Mouse (Mus musculus): ENCODE results near the gene Stx8. TPM values are rescaled to one million over a fixed set of nuclear protein-coding genes. Genes with fewer than 3 reads are reported as not detected.
A peak's percentile ranks its signal among the peaks of the same experiment; 100 is the strongest.

The Stx8 gene
- polyA plus RNA-seq, 1 experiment = 43.9 TPM

DNA sequence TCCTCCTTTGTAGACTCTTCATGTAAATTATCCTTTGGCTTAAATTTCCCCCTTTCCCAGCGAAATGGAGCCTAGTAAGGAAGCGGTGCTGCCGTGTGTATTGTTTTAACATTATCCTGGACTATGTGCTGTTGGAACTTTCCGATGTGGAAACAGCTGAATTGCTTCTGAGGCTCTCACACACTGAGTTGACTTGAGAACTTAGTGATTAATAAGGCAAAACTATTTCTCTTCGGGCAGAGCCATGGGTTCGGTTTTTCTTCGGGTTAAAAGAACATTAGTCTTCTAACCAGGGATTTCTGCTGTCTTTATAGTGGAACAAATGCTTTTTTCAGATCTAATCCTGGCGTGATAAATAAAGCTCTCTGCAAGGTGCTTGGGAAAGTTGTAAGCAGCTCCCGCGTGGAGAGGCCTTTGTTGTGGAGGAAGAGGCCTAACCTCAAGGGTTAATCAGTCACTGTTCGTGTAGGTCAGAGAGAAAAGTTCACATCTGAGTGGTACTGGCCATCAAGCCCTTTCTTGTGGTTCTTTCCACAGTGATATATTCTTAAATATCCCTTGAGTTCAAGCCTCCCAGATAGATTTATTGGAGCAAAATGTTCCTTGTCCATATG is 106.7 kb downstream of the Stx8 start:
- Histone ChIP-seq H3K4me3 (ENCODE audit: insufficient read depth, low read length) (no peak overlapping the region), H3K4me1 (ENCODE audit: control insufficient read depth, insufficient read depth, low read length) (peaks cover 18% of the 10 kb centered on the region), H3K27ac (ENCODE audit: insufficient read depth, low read length) (no peak overlapping the region; the same call in 1 of the 2 replicates)
- no peak for TF ChIP-seq POLR2A (IDR thresholded peaks at IDR 0.05; ENCODE audit: low read depth, low read length)
- no peak for TF ChIP-seq CTCF (IDR thresholded peaks at IDR 0.05; ENCODE audit: borderline replicate concordance, insufficient read depth, low read length)

DNA sequence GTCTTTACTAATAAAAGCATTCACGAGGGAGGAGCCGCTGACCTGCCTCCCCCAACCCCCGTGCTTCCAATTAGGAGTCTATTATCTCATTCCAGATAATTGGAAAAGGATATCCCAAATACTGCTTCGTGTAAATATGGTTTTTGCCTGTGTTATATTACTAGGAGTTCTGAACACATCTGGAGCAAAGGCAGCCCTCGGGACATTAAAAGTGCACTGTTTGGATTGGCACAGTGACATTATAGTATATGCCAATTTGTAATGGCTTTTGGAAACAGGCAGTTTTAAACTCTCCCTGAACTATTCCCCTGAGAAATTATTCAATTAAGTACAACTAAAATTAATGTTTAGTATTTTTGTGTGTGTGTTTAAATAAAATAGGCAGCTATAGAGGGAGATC is 108.7 kb downstream of the Stx8 start:
- TF ChIP-seq POLR2A (IDR thresholded peaks at IDR 0.05; ENCODE audit: low read depth, low read length) (no peak), CTCF (IDR thresholded peaks at IDR 0.05; ENCODE audit: borderline replicate concordance, insufficient read depth, low read length) (no peak)
- Histone ChIP-seq H3K27ac (ENCODE audit: insufficient read depth, low read length) (no peak overlapping the region), H3K4me1 (ENCODE audit: control insufficient read depth, insufficient read depth, low read length) (peaks cover 18% of the 10 kb centered on the region)

DNA sequence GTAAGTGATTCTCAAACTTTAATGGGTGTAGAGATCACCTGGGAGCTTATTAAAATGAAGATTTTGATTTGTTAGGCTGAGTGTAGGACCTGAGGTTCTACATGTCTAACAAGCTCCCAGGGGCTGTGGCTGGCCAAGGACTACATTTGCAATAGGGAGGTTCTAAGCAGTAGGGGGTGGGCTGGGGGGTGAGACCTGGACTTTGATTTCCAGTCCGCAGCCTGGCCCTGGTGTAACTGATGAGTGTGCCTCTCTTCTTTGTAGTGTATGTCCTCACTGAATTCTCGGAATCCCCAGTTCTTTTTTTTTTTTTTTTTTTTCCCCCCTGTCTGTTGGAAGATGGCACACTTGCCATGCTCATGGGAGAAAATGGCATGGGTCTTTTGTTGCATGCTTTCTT is 109.3 kb downstream of the Stx8 start:
- no peak overlapping the region for H3K4me3 ChIP-seq (ENCODE audit: insufficient read depth, low read length)
- H3K4me1 ChIP-seq (ENCODE audit: control insufficient read depth, insufficient read depth, low read length) = peaks cover 18% of the 10 kb centered on the region
- H3K27ac ChIP-seq (ENCODE audit: insufficient read depth, low read length) = no peak overlapping the region
- TF ChIP-seq CTCF (IDR thresholded peaks at IDR 0.05; ENCODE audit: borderline replicate concordance, insufficient read depth, low read length) (no peak), POLR2A (IDR thresholded peaks at IDR 0.05; ENCODE audit: low read depth, low read length) (no peak)

More for the DNA sequence above, 108.7 kb downstream of the Stx8 start:
- no peak overlapping the region for H3K4me3 ChIP-seq (ENCODE audit: insufficient read depth, low read length)

DNA sequence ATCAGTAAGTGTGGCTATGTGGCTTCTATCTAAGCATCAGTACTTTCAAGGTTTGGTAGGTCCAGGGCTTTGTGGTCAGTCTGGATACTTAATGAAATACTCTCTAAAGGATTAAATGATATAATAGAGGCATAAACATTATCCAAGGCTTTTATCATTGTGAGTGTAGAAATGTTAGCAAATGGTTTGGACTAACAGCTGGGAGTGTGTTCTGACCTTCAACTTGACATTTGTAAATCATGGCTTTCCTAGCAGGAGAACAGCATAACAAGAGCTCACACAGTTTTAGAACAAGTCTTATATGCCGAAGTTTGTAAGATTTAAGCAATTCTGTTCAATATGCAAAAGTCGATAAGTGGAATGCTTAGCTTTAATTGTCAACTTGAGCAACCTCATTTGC is 113.8 kb downstream of the Stx8 start:
- H3K4me1 ChIP-seq (ENCODE audit: control insufficient read depth, insufficient read depth, low read length) = peaks cover 8% of the 10 kb centered on the region
- H3K4me3 ChIP-seq (ENCODE audit: insufficient read depth, low read length) = no peak overlapping the region
- TF ChIP-seq POLR2A (IDR thresholded peaks at IDR 0.05; ENCODE audit: low read depth, low read length) (no peak), CTCF (IDR thresholded peaks at IDR 0.05; ENCODE audit: borderline replicate concordance, insufficient read depth, low read length) (no peak)

DNA sequence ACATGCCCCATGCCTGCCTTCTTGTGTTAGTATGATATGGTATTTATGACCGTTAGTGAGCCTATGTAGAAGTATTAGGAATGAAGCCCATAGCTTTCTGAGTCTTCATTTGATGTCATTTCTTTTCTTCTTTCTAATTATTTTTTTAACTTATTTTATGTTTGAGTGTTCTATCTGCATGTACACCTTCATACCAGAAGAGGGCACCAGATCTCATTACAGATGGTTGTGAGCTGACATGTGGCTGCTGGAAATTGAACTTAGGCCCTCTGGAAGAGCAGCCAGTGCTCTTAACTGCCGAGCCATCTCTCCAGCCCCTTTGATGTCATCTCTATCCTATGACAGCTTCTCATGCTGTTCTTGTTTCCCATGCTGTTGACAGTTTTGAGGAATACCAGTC is 115.0 kb downstream of the Stx8 start:
- H3K4me3 ChIP-seq (ENCODE audit: insufficient read depth, low read length) = no peak overlapping the region
- no peak overlapping the region for H3K27ac ChIP-seq (ENCODE audit: insufficient read depth, low read length)
- H3K4me1 ChIP-seq (ENCODE audit: control insufficient read depth, insufficient read depth, low read length) = peaks cover 8% of the 10 kb centered on the region
- TF ChIP-seq CTCF (IDR thresholded peaks at IDR 0.05; ENCODE audit: borderline replicate concordance, insufficient read depth, low read length) = no peak
- TF ChIP-seq POLR2A (IDR thresholded peaks at IDR 0.05; ENCODE audit: low read depth, low read length) = no peak

More for the DNA sequence above, 113.8 kb downstream of the Stx8 start:
- H3K27ac ChIP-seq (ENCODE audit: insufficient read depth, low read length) = no peak overlapping the region

DNA sequence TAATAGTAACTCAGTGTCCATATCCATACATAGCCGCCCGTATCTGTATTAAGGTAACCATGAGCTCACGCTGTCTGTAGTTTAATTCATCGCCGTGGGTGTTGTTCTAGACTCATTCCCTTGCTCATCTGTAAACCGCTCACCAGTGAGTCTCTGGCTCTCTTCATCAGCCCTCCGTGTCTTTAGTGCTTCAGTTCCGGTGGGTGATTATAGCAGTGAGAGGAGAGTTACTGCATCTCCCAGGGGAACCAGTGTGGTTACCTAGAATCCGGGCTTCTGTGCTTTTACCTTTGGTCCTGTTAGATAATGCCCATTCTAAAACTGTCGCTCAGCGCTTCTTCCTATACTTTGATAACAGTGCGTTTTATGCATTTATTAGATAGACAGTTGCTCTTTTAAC is 116.8 kb downstream of the Stx8 start:
- no peak overlapping the region for H3K4me3 ChIP-seq (ENCODE audit: insufficient read depth, low read length)
- TF ChIP-seq CTCF (IDR thresholded peaks at IDR 0.05; ENCODE audit: borderline replicate concordance, insufficient read depth, low read length) (no peak), POLR2A (IDR thresholded peaks at IDR 0.05; ENCODE audit: low read depth, low read length) (no peak)
- H3K27ac ChIP-seq (ENCODE audit: insufficient read depth, low read length) = no peak overlapping the region
- H3K4me1 ChIP-seq (ENCODE audit: control insufficient read depth, insufficient read depth, low read length) = peaks cover 8% of the 10 kb centered on the region

DNA sequence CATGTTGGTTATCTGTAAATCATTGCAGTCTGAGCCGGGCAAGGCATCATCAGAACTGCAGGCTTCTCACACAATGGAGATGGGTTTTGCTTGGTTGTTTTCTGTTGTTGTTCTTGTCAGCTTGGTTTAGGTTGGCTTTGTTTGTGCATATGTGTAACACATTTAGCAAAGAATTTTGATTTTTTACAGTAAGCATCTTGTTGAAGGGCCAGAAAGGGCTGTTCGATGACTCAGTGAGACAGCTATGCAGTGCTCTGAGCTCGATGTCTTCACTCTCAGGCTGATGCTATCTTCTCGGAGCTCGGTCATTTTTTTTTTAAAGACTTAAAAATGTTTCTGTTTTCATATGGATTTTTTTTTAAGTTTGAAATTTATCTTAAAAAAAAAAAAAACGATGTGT is 117.6 kb downstream of the Stx8 start:
- Histone ChIP-seq H3K27ac (ENCODE audit: insufficient read depth, low read length) (peak overlapping the region; percentile 69), H3K4me1 (ENCODE audit: control insufficient read depth, insufficient read depth, low read length) (peaks cover 8% of the 10 kb centered on the region), H3K4me3 (ENCODE audit: insufficient read depth, low read length) (no peak overlapping the region)
- TF ChIP-seq CTCF (IDR thresholded peaks at IDR 0.05; ENCODE audit: borderline replicate concordance, insufficient read depth, low read length) = no peak
- no peak for TF ChIP-seq POLR2A (IDR thresholded peaks at IDR 0.05; ENCODE audit: low read depth, low read length)

DNA sequence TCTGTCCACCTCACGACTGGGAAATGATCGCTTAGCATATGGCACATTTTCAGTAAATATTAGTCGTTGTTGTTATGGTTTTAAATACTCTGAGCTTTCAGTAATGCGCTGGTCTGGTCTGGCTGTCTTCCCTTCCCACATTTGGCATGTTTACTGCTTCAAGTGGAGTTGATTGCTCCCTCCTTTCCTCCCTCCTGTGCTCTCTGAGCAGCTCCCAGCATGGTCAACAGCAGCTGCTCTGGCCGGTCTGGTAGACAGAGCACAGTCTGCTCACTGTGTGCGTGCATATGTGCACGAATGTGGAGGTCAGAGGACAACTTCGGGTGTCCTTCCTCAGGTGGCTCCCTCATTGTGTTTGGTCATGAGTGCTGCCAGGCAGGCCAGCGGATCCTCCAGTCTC is 120.2 kb downstream of the Stx8 start:
- H3K4me1 ChIP-seq (ENCODE audit: control insufficient read depth, insufficient read depth, low read length) = peaks cover 25% of the 10 kb centered on the region
- H3K4me3 ChIP-seq (ENCODE audit: insufficient read depth, low read length) = no peak overlapping the region
- TF ChIP-seq POLR2A (IDR thresholded peaks at IDR 0.05; ENCODE audit: low read depth, low read length) = no peak
- TF ChIP-seq CTCF (IDR thresholded peaks at IDR 0.05; ENCODE audit: borderline replicate concordance, insufficient read depth, low read length) = no peak
- H3K27ac ChIP-seq (ENCODE audit: insufficient read depth, low read length) = no peak overlapping the region

DNA sequence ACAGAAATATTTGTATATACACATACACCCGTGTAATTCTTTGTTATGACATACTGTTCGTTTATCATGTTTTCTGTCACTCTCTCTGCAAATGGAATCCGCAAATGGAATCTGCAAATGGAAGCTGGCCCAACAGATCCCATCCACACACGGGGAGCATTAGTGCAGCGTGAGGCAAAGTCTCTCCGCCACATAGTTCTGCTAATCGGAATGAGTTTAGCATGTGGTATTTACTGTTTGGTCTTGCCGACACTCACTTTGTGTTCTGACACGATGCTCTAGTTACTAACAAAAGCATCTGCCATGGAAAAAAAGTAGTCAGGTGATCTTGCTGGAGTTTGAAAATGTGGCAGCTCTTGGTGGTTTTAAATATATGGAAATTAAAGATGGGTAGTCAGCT is 123.4 kb downstream of the Stx8 start:
- Histone ChIP-seq H3K4me1 (ENCODE audit: control insufficient read depth, insufficient read depth, low read length) (peaks cover 21% of the 10 kb centered on the region), H3K27ac (ENCODE audit: insufficient read depth, low read length) (peak overlapping the region; percentile 23; the same call in 1 of the 2 replicates), H3K4me3 (ENCODE audit: insufficient read depth, low read length) (no peak overlapping the region)
- TF ChIP-seq CTCF (IDR thresholded peaks at IDR 0.05; ENCODE audit: borderline replicate concordance, insufficient read depth, low read length) (no peak), POLR2A (IDR thresholded peaks at IDR 0.05; ENCODE audit: low read depth, low read length) (no peak)

DNA sequence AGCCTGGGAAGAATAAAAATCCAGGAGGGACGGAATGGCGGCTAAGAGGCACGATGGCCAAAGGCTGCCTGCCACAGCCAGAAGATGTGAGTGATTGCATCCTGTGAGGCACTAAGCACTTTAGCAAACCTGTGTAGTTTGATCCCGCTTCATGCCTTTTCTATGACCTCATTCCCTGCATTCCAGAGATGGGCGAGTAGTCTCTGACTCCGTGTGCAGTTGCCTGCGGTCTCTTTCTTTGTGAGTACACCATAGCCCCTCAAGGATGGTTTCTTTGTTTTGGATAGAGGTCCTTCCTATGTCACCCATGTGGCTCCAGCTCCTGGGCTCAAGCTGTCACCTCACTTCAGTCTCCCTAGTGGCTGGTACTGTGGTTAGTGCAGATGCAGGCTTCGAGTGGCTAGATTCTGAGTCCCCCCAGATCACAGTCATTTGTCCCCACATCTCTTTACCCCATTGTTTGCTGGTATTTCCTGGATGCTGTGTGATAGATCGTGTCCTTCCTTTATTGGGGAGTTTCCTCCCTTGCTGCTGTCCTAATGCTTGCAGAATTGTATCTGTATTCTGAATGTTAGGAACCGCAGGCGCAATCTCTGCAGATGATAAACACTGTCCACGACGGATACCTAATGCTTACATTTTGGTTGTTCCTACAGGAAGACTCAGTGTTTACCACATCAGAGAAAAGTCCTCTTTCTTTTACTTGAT is 124.0 kb downstream of the Stx8 start:
- no peak overlapping the region; the same call in 1 of the 2 replicates for H3K27ac ChIP-seq (ENCODE audit: insufficient read depth, low read length)
- no peak overlapping the region for H3K4me3 ChIP-seq (ENCODE audit: insufficient read depth, low read length)
- TF ChIP-seq CTCF (IDR thresholded peaks at IDR 0.05; ENCODE audit: borderline replicate concordance, insufficient read depth, low read length) (no peak), POLR2A (IDR thresholded peaks at IDR 0.05; ENCODE audit: low read depth, low read length) (no peak)
- H3K4me1 ChIP-seq (ENCODE audit: control insufficient read depth, insufficient read depth, low read length) = peaks cover 21% of the 10 kb centered on the region
